Mouse (Mus musculus) liver (tissue): ENCODE measurements around the gene Notch2.
"Not testable (repeated sequence)": the region's sequence is repeated elsewhere in the genome, so short reads cannot be mapped to it uniquely, and the experiment has no call there.

ENCODE experiments used
- DNase-seq: peaks from one replicate; pipeline ENCODE4 v3.0.0-alpha.2; 2020; ENCODE audit warnings: mixed read lengths

Notch2 gene

GRCm38 (mm10) chr3:98106590-98107313 is 93.4 kb downstream of the Notch2 start:
- no peak for DNase-seq

GRCm38 (mm10) chr3:98108416-98108815 is 95.1 kb downstream of the Notch2 start:
- DNase-seq = no peak

- DNase-seq = no peak
Measured at GRCm38 (mm10) chr3:98108866-98109265, 95.5 kb downstream of the Notch2 start.

DNA sequence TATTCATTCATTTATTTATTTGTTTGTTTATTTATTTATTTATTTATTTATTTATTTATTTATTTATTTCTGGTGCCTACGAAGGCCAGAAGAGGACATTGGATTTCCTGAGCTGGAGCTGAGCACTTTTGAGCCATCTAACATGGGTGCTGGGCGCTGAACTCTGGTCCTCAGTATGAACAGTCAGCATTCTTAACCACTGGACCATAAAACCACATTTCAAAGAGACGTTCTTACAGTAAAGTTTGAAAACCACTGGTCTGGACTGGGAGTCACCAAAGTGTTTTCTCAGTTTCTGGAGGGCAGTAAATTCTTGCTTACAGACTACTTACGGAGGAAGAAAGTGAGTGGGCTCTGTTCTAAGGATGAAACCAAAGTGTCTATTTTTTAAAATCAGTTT is 97.3 kb downstream of the Notch2 start:
- no peak for DNase-seq

DNA sequence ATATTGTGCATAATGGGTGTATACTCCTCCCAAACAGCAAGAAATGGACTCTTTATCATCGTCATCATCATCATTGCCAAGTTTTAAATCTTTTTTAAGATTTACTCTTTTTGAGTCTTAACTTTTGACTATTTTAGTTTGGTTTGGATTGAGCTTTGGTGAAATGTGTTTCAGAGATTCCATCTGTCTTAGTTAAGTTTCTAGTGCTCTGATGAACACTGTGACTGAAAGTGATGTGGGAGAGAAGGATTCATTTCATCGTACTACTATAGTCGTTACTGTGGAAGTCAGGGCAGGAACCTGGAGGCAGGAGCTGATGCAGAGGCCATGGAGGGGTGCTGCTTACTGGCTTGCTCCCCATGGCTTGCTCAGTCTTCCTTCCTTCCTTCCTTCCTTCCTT is 104.9 kb downstream of the Notch2 start:
- no peak for DNase-seq

GRCm38 (mm10) chr3:98119338-98119737 is 106.0 kb downstream of the Notch2 start:
- DNase-seq = no peak

DNA sequence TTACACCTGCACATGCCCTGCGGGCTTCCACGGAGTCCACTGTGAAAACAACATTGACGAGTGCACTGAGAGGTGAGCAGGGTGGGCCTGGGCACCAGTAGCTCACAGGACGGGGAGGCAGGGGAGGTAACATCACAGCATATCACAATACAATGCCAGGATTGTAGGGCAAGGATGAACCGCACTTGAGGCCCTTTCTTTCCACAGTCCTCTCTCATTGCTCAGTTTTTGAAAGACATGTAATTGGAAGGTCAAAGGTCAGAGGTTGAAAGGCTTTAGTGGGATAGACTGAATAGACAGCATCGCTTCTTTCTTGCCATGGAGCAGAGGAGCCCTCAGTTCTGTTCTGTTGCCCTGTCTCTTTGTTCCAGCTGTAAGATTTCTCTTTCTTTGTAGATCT is 107.6 kb downstream of the Notch2 start:
- no peak for DNase-seq

DNA sequence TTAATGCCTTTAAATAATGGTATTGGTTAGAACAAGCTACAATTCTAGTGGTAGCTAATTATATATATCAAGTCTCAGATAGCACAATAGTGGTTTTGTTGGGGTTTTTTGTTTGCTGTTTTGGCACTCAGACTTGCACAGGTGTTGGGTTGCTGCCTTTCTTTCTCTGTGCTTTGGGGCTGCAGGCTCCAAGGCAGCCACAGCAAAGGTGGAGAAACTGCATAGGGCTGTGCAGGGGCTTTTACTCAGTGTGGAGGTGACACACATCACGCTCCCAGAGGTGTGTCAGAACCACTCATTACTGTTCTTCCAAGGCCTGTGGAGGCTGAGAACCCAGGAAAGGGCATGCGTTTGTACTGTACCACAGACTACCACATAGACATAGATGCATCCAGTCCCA is 114.4 kb downstream of the Notch2 start:
- no peak for DNase-seq

DNA sequence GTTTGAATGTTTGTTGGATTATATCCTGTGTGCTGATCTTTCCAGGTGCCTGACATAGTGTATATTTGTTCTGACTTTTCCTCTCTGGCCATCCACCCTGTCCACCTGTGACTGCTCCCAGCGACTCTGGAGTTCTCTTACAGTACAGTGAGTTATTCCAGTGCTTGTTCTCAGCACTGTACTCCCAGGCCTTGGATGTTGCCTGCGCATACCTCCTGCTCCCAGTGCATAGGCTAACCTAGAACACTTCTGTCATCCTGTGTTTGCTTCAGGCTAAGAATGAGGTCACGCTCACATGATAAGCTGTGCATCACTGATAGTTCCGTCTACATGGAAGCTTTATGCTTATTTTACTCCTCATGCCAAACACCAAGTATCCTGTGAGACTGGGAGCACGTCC is 115.4 kb downstream of the Notch2 start:
- no peak for DNase-seq

- DNase-seq = not testable (repeated sequence)
Measured at GRCm38 (mm10) chr3:98132140-98132539, 118.8 kb downstream of the Notch2 start.

GRCm38 (mm10) chr3:98132636-98133035 is 119.3 kb downstream of the Notch2 start:
- no peak for DNase-seq

DNA sequence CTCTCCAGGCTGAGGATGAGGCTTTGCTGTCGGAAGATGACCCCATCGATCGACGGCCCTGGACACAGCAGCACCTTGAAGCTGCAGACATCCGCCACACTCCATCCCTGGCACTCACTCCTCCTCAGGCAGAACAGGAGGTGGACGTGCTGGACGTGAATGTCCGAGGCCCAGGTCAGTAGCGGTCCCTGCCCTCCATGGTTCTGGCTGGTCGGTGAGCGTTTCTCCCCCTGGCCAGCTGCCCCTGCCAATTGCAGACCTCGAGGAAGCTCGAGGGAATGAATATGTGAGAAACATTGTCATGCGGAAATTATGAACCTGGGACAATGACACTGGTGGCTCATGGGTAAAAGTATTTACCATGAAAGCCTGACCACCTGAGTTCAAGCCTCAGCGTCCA is 128.1 kb downstream of the Notch2 start:
- no peak for DNase-seq

GRCm38 (mm10) chr3:98142862-98143261 is 129.5 kb downstream of the Notch2 start:
- no peak for DNase-seq

GRCm38 (mm10) chr3:98145204-98145603 is 131.9 kb downstream of the Notch2 start:
- DNase-seq = no peak

GRCm38 (mm10) chr3:98146471-98147410 is 133.4 kb downstream of the Notch2 start:
- DNase-seq = no peak

DNA sequence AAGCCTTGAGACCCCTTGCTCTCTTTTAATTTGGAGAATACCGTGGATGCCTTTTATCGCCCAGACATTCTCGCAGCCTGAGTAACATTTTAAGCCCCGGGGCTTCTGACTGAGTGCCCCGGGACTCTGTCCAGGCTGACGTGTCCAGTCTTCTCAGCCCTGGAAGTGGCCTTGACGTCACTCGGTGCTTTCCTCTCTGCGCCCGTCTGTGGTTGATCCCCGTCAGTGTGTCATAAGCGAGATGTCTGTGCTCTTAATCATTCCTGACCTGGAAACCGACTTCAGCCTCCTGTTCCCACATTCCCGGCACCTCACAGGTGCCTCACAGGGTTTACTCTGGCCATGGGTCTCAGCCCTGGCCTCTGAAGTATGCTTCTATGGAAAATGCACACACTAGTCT is 134.4 kb downstream of the Notch2 start:
- DNase-seq = no peak

- DNase-seq = no peak
Measured at GRCm38 (mm10) chr3:98149881-98150280, 136.6 kb downstream of the Notch2 start.

- no peak for DNase-seq
Measured at GRCm38 (mm10) chr3:98151016-98151415, 137.7 kb downstream of the Notch2 start.

DNA sequence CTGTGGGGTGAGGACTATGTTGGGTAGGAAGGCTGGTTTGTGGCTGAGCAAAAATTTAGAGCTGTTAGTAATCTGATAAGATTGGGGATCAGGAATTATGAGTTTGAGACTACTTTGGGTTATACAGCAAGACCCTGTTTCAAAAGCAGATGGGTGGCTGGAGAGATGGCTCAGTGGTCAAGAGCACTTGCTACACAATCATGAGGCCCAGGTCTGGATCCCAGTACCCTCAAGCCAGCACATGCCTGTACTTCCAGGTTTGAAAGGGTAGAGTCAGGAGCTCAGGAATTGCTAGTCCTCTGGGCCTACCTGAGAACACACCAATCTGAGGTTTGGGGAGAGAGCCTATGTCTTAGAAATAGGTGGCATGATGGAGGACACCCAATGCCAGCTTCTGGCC is 140.1 kb downstream of the Notch2 start:
- DNase-seq = no peak

DNA sequence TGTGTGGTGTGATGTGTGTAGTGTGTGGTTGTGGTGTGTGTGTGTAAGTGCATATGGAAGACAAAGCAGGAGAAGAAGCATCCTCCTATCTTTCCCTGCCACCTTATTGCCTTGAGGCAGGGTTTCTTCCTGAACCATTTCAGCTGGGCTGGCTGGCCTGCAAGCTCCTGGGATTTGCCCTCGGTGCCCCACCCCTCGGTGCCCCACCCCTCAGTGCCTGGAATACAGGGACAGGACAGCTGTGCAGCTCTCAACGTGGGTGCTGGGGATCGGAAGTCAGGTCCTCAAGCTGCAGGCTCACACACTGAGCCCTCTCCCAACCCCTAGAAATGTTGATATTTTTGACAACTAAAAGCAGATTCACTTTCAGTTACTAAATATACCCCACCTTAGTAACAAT is 142.8 kb downstream of the Notch2 start:
- no peak for DNase-seq

DNA sequence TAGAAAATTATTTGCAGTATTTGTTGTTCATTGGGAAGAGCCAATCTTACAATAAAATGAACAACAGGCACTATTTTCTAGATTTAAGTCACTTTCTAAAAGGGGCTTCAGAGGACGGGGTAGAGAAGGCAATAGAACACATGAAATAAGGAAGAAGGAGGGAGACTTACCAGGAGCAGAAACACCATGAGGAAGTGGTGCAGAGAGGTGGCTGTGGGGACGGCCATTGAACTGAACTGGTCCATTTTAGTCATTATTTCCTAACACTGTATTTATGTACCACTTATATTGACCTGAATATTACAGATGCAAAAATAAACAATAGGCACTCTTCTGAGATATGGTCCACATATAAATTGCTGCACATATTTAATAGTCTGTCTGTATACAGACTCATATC is 143.7 kb downstream of the Notch2 start:
- no peak for DNase-seq

DNA sequence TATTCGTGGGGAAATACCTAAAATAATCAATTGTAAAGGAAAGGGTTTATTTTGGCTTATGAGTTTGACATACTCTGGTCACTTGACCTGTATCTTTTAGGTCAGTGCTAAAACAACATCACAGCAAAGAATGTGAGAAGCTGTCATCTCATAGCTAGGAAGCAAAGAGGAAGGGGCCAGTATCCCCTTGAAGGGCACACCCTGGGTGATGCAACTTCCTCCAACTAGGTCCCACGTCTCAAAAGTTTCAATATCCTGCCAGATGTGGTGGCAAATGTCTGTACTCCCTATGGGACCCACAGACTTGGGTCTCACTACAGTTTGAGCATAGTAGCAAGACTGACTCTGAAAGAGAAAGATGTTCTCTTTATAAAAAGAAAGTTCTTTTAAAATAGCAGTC is 144.3 kb downstream of the Notch2 start:
- DNase-seq = no peak

DNA sequence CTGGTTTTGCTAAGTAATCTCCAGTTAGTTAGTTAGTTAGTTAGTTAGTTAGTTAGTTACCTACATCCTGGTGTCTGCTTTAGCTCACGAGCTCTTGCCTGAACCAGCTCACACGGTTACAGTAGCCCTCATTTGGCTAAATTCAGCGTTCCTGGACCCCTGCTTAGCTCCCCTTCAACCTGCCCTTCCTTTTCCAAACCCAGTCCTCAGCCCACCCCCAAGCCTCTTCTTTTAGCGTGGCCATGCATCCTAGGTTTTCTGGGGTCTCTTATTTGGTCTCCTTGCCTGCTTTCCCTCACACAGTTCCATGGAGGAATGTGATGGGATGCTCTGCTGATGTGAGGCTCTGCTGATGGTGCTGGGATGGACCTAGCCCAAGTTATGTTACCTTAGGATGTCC is 145.3 kb downstream of the Notch2 start:
- no peak for DNase-seq

DNA sequence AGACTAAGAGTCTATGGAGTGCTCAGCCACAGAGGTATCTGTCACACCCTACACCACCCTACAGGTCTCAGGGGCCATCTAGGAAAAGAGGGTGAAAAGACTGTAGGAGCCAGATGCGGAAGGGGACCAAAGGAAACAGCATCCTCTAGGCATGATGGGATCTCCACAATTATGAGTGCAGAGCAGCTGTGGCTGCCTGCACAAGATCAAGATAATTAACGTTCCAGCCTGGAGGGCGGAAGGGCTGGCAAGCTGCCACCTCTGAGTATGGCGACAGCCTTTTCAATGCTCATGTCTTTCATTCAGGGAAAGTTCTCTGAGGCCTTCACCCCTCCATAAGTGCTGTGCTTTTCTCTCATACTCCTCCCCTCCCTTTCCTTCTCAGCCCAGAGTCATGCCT is 146.0 kb downstream of the Notch2 start:
- DNase-seq = no peak
